Mouse (Mus musculus) limb, embryonic 14.5 days (tissue): ENCODE results near the gene Olfr1106. TPM values are rescaled to one million over a fixed set of nuclear protein-coding genes. Genes with fewer than 3 reads are reported as not detected.

Source experiments
- ATAC-seq: fragments of 200-750 bp; cut with Nextera tagmentation; 2 replicates; pipeline ENCODE4 v1.8.0; 2017; ENCODE audit warnings: low read depth, moderate number of reproducible peaks, moderate TSS enrichment; ENCODE audit not compliant: low FRiP score
- DNase-seq: peaks from one replicate; pipeline ENCODE4 v3.0.0-alpha.2; 2015; ENCODE audit warnings: low spot score
- H3K27ac ChIP-seq: fragments of 300-500 bp; sonication (generic); replicated peaks from 2 replicates; pipeline ENCODE4 v1.5.1; 2014; ENCODE audit warnings: low read depth, mild to moderate bottlenecking, low read length, moderate library complexity, mixed read lengths
- H3K27me3 ChIP-seq: fragments of 300-500 bp; sonication (generic); 2 replicates; pipeline ENCODE4 v1.6.1; 2014; ENCODE audit warnings: low read length, mixed read lengths; ENCODE audit not compliant: control insufficient read depth, insufficient read depth
- H3K36me3 ChIP-seq: fragments of 300-500 bp; sonication (generic); 2 replicates; pipeline ENCODE4 v1.6.1; 2014; ENCODE audit warnings: mild to moderate bottlenecking, low read length, moderate library complexity, mixed read lengths; ENCODE audit not compliant: control insufficient read depth, insufficient read depth
- H3K4me1 ChIP-seq: fragments of 300-500 bp; sonication (generic); 2 replicates; pipeline ENCODE4 v1.6.1; 2014; ENCODE audit warnings: antibody characterized with exemption, low read length, mixed read lengths; ENCODE audit not compliant: control insufficient read depth, insufficient read depth
- H3K4me2 ChIP-seq: fragments of 300-500 bp; sonication (generic); replicated peaks from 2 replicates; pipeline ENCODE4 v1.6.1; 2014; ENCODE audit warnings: low read depth, mild to moderate bottlenecking, low read length, moderate library complexity; ENCODE audit not compliant: severe bottlenecking
- H3K4me3 ChIP-seq: fragments of 300-500 bp; sonication (generic); replicated peaks from 2 replicates; pipeline ENCODE4 v1.5.1; 2014; ENCODE audit warnings: low read length
- H3K9ac ChIP-seq: fragments of 300-500 bp; sonication (generic); 2 replicates; pipeline ENCODE4 v1.6.1; 2014; ENCODE audit warnings: mild to moderate bottlenecking, low read depth, low read length, moderate library complexity; ENCODE audit not compliant: severe bottlenecking
- H3K9me3 ChIP-seq: fragments of 300-500 bp; sonication (generic); 2 replicates; pipeline ENCODE4 v1.6.1; 2016; ENCODE audit warnings: low read length; ENCODE audit not compliant: control insufficient read depth
- POLR2A ChIP-seq: fragments of 200-500 bp; IDR thresholded peaks from 2 replicates; pipeline ENCODE4 v1.8.0; 2012; ENCODE audit warnings: inconsistent platforms, mild to moderate bottlenecking, moderate library complexity, borderline replicate concordance; ENCODE audit not compliant: insufficient read depth, insufficient read length; ENCODE audit errors: extremely low read depth
- polyA plus RNA-seq, 2 experiments: library from polyadenylated mRNA; depleted of rRNA in 1 of 2; stranded (reverse) in 1 of 2; unstranded in 1 of 2; fragments of >200 nt; fragmentation: Nextera tagmentation in 1 of 2; extraction: Ambion mirVana in 1 of 2; gene quantifications; 2 replicates each; pipeline versions ENCODE4 v1.2.1 to v1.2.3; 2012 to 2014

The Olfr1106 gene
- polyA plus RNA-seq, 2 experiments = not detected

DNA sequence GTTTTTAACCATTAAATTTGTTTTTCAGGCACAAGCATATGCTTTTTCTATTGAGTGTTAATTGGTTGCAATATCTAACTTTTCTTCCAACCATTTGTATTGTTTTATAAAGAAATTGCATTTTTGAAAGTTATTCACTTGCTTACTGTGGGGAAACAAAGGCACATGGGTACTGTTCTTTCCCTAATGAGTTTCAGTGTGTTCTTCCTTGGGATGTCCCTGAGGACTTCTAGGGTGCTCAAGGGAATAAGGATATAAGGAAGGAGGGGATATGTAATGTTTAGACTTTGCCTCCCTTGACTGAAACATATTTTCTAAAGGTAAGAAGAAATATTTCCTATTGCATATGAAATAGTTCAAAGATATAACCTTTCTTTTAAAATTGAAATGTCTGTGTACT lies 54.0 kb downstream of the Olfr1106 start, which contains the start of gene Olfr1102:
Olfr1102 (plus strand) TSS at position 301 of the 400 bp plus-strand sequence.
- no peaks in the 10 kb centered on the region for H3K27me3 ChIP-seq
- H3K27ac ChIP-seq = no peak within 1 kb of the TSS
- H3K9ac ChIP-seq = no peak within 1 kb of the TSS
- DNase-seq (no peak), ATAC-seq (no peak)
- no peaks in the 10 kb centered on the region for H3K4me1 ChIP-seq
- TF ChIP-seq POLR2A = no peak
- H3K4me2 ChIP-seq = no peak within 1 kb of the TSS
- no peaks in the 10 kb centered on the region for H3K36me3 ChIP-seq
- H3K9me3 ChIP-seq = no peaks in the 10 kb centered on the region
- no peak within 1 kb of the TSS for H3K4me3 ChIP-seq

Other genes with a start within 250 kb of the Olfr1106 start
- gene Olfr141, start 242.3 kb downstream of the Olfr1106 start, polyA plus RNA-seq (2012; rRNA removed) = not detected in 2 replicates
- gene Olfr141, start 242.3 kb downstream of the Olfr1106 start, polyA plus RNA-seq (2014; fragmentation: Nextera tagmentation; extraction: Ambion mirVana) = not detected in 2 replicates
- gene Olfr1094, start 227.6 kb downstream of the Olfr1106 start, polyA plus RNA-seq (2012; rRNA removed) = not detected in 2 replicates
- gene Olfr1094, start 227.6 kb downstream of the Olfr1106 start, polyA plus RNA-seq (2014; fragmentation: Nextera tagmentation; extraction: Ambion mirVana) = not detected in 2 replicates
- gene Olfr1095, start 200.6 kb downstream of the Olfr1106 start, polyA plus RNA-seq (2012; rRNA removed) = not detected in 2 replicates
- not detected in 2 replicates for gene Olfr1095, start 200.6 kb downstream of the Olfr1106 start, polyA plus RNA-seq (2014; fragmentation: Nextera tagmentation; extraction: Ambion mirVana)
- gene Gm13723, start 177.5 kb downstream of the Olfr1106 start, polyA plus RNA-seq (2012; rRNA removed) = not detected in 2 replicates
- not detected in 2 replicates for gene Gm13723, start 177.5 kb downstream of the Olfr1106 start, polyA plus RNA-seq (2014; fragmentation: Nextera tagmentation; extraction: Ambion mirVana)
- gene Olfr1097, start 160.1 kb downstream of the Olfr1106 start, polyA plus RNA-seq (2012; rRNA removed) = not detected in 2 replicates
- not detected in 2 replicates for gene Olfr1097, start 160.1 kb downstream of the Olfr1106 start, polyA plus RNA-seq (2014; fragmentation: Nextera tagmentation; extraction: Ambion mirVana)
- gene Olfr1098, start 127.7 kb downstream of the Olfr1106 start, polyA plus RNA-seq (2012; rRNA removed) = not detected in 2 replicates
- gene Olfr1098, start 127.7 kb downstream of the Olfr1106 start, polyA plus RNA-seq (2014; fragmentation: Nextera tagmentation; extraction: Ambion mirVana) = not detected in 2 replicates
- not detected in 2 replicates for gene Olfr1099, start 91.6 kb downstream of the Olfr1106 start, polyA plus RNA-seq (2012; rRNA removed)
- gene Olfr1099, start 91.6 kb downstream of the Olfr1106 start, polyA plus RNA-seq (2014; fragmentation: Nextera tagmentation; extraction: Ambion mirVana) = not detected in 2 replicates
- not detected in 2 replicates for gene Olfr1100, start 72.3 kb downstream of the Olfr1106 start, polyA plus RNA-seq (2012; rRNA removed)
- not detected in 2 replicates for gene Olfr1100, start 72.3 kb downstream of the Olfr1106 start, polyA plus RNA-seq (2014; fragmentation: Nextera tagmentation; extraction: Ambion mirVana)
- gene Olfr1101, start 61.1 kb downstream of the Olfr1106 start, polyA plus RNA-seq (2012; rRNA removed) = not detected in 2 replicates
- not detected in 2 replicates for gene Olfr1101, start 61.1 kb downstream of the Olfr1106 start, polyA plus RNA-seq (2014; fragmentation: Nextera tagmentation; extraction: Ambion mirVana)
- gene Olfr1102, start 53.9 kb downstream of the Olfr1106 start, polyA plus RNA-seq (2012; rRNA removed) = not detected in 2 replicates
- gene Olfr1102, start 53.9 kb downstream of the Olfr1106 start, polyA plus RNA-seq (2014; fragmentation: Nextera tagmentation; extraction: Ambion mirVana) = not detected in 2 replicates
- gene Olfr1104, start 25.2 kb downstream of the Olfr1106 start, polyA plus RNA-seq (2012; rRNA removed) = not detected in 2 replicates
- not detected in 2 replicates for gene Olfr1104, start 25.2 kb downstream of the Olfr1106 start, polyA plus RNA-seq (2014; fragmentation: Nextera tagmentation; extraction: Ambion mirVana)
- gene Olfr1105, start 15.7 kb downstream of the Olfr1106 start, polyA plus RNA-seq (2012; rRNA removed) = not detected in 2 replicates
- gene Olfr1105, start 15.7 kb downstream of the Olfr1106 start, polyA plus RNA-seq (2014; fragmentation: Nextera tagmentation; extraction: Ambion mirVana) = not detected in 2 replicates
- not detected in 2 replicates for gene Olfr1107, start 23.5 kb upstream of the Olfr1106 start, polyA plus RNA-seq (2012; rRNA removed)
- not detected in 2 replicates for gene Olfr1107, start 23.5 kb upstream of the Olfr1106 start, polyA plus RNA-seq (2014; fragmentation: Nextera tagmentation; extraction: Ambion mirVana)
- gene Olfr1109, start 43.7 kb upstream of the Olfr1106 start, polyA plus RNA-seq (2012; rRNA removed) = not detected in 2 replicates
- not detected in 2 replicates for gene Olfr1109, start 43.7 kb upstream of the Olfr1106 start, polyA plus RNA-seq (2014; fragmentation: Nextera tagmentation; extraction: Ambion mirVana)
- not detected in 2 replicates for gene Olfr259, start 62.3 kb upstream of the Olfr1106 start, polyA plus RNA-seq (2012; rRNA removed)
- gene Olfr259, start 62.3 kb upstream of the Olfr1106 start, polyA plus RNA-seq (2014; fragmentation: Nextera tagmentation; extraction: Ambion mirVana) = not detected in 2 replicates
- gene Olfr1110, start 88.0 kb upstream of the Olfr1106 start, polyA plus RNA-seq (2012; rRNA removed) = not detected in 2 replicates
- gene Olfr1110, start 88.0 kb upstream of the Olfr1106 start, polyA plus RNA-seq (2014; fragmentation: Nextera tagmentation; extraction: Ambion mirVana) = not detected in 2 replicates
- not detected in 2 replicates for gene Olfr1111, start 100.4 kb upstream of the Olfr1106 start, polyA plus RNA-seq (2012; rRNA removed)
- gene Olfr1111, start 100.4 kb upstream of the Olfr1106 start, polyA plus RNA-seq (2014; fragmentation: Nextera tagmentation; extraction: Ambion mirVana) = not detected in 2 replicates
- gene Olfr1112, start 135.5 kb upstream of the Olfr1106 start, polyA plus RNA-seq (2012; rRNA removed) = not detected in 2 replicates
- not detected in 2 replicates for gene Olfr1112, start 135.5 kb upstream of the Olfr1106 start, polyA plus RNA-seq (2014; fragmentation: Nextera tagmentation; extraction: Ambion mirVana)
- not detected in 2 replicates for gene Olfr1113, start 156.7 kb upstream of the Olfr1106 start, polyA plus RNA-seq (2012; rRNA removed)
- gene Olfr1113, start 156.7 kb upstream of the Olfr1106 start, polyA plus RNA-seq (2014; fragmentation: Nextera tagmentation; extraction: Ambion mirVana) = not detected in 2 replicates
- not detected in 2 replicates for gene Olfr1115, start 195.7 kb upstream of the Olfr1106 start, polyA plus RNA-seq (2012; rRNA removed)
- gene Olfr1115, start 195.7 kb upstream of the Olfr1106 start, polyA plus RNA-seq (2014; fragmentation: Nextera tagmentation; extraction: Ambion mirVana) = not detected in 2 replicates
- gene Olfr1116, start 215.3 kb upstream of the Olfr1106 start, polyA plus RNA-seq (2012; rRNA removed) = not detected in 2 replicates
- gene Olfr1116, start 215.3 kb upstream of the Olfr1106 start, polyA plus RNA-seq (2014; fragmentation: Nextera tagmentation; extraction: Ambion mirVana) = not detected in 2 replicates